Mouse (Mus musculus) stomach, postnatal 0 days (tissue): ENCODE data around the gene Gm13030. TPM values are rescaled to one million over a fixed set of nuclear protein-coding genes. Genes with fewer than 3 reads are reported as not detected.
A peak's percentile ranks its signal among the peaks of the same experiment; 100 is the strongest.

Source experiments
- ATAC-seq: fragments of 200-750 bp; cut with Nextera tagmentation; 2 replicates; pipeline ENCODE4 v1.8.0; 2017; ENCODE audit not compliant: low FRiP score, low TSS enrichment
- DNase-seq: peaks from one replicate; pipeline ENCODE4 v3.0.0-alpha.2; 2016; ENCODE audit warnings: low spot score
- H3K27ac ChIP-seq: fragments of 300-500 bp; sonication (generic); replicated peaks from 2 replicates; pipeline ENCODE4 v1.5.1; 2014; ENCODE audit warnings: mild to moderate bottlenecking, control low read depth
- H3K27me3 ChIP-seq: fragments of 300-500 bp; sonication (generic); 2 replicates; pipeline ENCODE4 v1.6.1; 2014; ENCODE audit warnings: low read length; ENCODE audit not compliant: control insufficient read depth, insufficient read depth
- H3K36me3 ChIP-seq: fragments of 300-500 bp; sonication (generic); 2 replicates; pipeline ENCODE4 v1.6.1; 2014; ENCODE audit warnings: low read length, mixed read lengths; ENCODE audit not compliant: control insufficient read depth, insufficient read depth
- H3K4me1 ChIP-seq: fragments of 300-500 bp; sonication (generic); replicated peaks from 2 replicates; pipeline ENCODE4 v1.6.1; 2014; ENCODE audit warnings: antibody characterized with exemption; ENCODE audit not compliant: control insufficient read depth, insufficient read depth
- H3K4me2 ChIP-seq: fragments of 300-500 bp; sonication (generic); replicated peaks from 2 replicates; pipeline ENCODE4 v1.6.1; 2014; ENCODE audit warnings: low read depth, mild to moderate bottlenecking, control low read depth, moderate library complexity
- H3K4me3 ChIP-seq: fragments of 300-500 bp; sonication (generic); 2 replicates; pipeline ENCODE4 v1.5.1; 2014; ENCODE audit warnings: low read depth, low read length, control low read depth
- H3K9ac ChIP-seq: fragments of 300-500 bp; sonication (generic); 2 replicates; pipeline ENCODE4 v1.6.1; 2014; ENCODE audit warnings: mild to moderate bottlenecking, low read length, control low read depth, mixed read lengths
- H3K9me3 ChIP-seq: fragments of 300-500 bp; sonication (generic); 2 replicates; pipeline ENCODE4 v1.6.1; 2016; ENCODE audit warnings: low read length; ENCODE audit not compliant: control insufficient read depth
- CTCF ChIP-seq: IDR thresholded peaks from 2 replicates; pipeline ENCODE4 v1.5.1; 2016; ENCODE audit warnings: antibody characterized with exemption, low read depth, mild to moderate bottlenecking, moderate library complexity
- EP300 ChIP-seq: optimal IDR thresholded peaks from 2 replicates; pipeline ENCODE3; 2016; ENCODE audit warnings: antibody characterized with exemption
- WGBS: fragments of 180-500 bp; shearing (Covaris S2); extraction: QIAGEN DNeasy Blood & Tissue Kit; methylation state at CpG from one replicate; pipeline ENCODE4 v1.1.7; 2014; 5-methylcytosine and 5-hydroxymethylcytosine counted together
- polyA plus RNA-seq: library from polyadenylated mRNA; unstranded; fragments of >200 nt; fragmentation: Nextera tagmentation; extraction: Ambion mirVana; gene quantifications from 2 replicates; pipeline ENCODE4 v1.2.1, GENCODE M21; 2015

Gene Gm13030
- polyA plus RNA-seq, 1 experiment from 2014 or later = not detected

DNA sequence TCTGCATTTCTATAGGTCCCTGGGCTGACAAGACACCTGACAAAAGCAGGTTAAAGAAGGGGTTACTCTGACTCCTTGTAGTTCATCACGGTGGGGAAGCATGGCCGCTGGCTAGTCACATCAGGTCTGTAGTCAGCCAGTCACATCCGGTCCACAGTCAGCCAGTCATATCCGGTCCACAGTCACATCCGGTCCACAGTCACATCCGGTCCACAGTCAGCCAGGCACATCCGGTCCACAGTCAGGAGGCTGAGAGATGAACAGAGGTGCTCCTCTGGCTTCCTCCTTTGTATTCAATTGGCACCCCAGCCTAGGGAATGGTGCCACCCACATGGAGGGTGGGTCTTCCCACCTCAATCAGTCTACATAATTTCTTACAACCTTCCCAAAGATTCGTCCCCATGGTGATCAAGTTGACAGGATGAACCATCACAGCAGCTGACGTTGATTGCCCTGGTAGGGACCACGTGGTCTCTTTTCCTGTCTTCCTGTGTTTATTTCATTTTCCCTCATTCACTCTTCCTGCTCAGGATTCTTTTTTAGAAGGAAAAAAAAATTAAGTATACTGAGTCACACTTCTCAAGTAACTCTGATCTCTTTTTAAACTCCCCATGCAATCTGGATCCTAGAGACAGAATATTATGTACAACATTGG lies 10.3 kb downstream of the Gm13030 start, which contains the start of gene Pla2g5:
Gene Pla2g5 (minus strand): TSS at position 139 of the 655 bp plus-strand sequence.
- no peak within 1 kb of the TSS for H3K4me2 ChIP-seq
- WGBS = 67% methylated on average over 10 of the region's 10 CpGs
- H3K9me3 ChIP-seq = no peaks in the 10 kb centered on the region

DNA sequence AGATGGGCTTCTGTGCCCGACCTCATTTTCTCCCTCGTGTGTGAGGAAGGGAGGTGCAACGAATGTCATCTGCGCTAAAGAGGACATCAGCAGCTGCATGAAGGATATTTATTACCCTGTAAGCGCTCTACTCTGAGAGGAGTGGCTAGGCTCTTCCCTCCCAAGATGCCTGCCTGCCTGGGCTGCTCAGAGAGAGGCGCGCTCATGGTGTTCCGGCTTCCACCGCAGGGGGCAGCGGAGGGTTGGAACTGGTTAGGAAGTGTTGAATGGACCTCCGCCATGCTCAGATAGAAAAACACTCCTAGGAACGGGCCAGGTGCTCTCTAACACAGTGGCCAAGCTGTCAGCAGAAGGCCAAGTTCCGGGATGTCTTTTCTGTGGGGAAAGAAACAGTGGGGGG lies 14.0 kb downstream of the Gm13030 start:
- H3K4me3 ChIP-seq = no peak overlapping the region
- ATAC-seq (peak; percentile 80), DNase-seq (peak; percentile 88)
- no peaks in the 10 kb centered on the region for H3K4me1 ChIP-seq
- no peak overlapping the region for H3K27ac ChIP-seq
- H3K9ac ChIP-seq = no peak overlapping the region
- H3K36me3 ChIP-seq = no peaks in the 10 kb centered on the region
- WGBS = 5% methylated on average over 13 of the region's 13 CpGs
- TF ChIP-seq EP300 (no peak), CTCF (peak; percentile 78)
- H3K4me2 ChIP-seq = no peak overlapping the region
- H3K27me3 ChIP-seq = no peaks in the 10 kb centered on the region
- no peaks in the 10 kb centered on the region for H3K9me3 ChIP-seq

More for the DNA sequence above, 10.3 kb downstream of the Gm13030 start, which contains the start of gene Pla2g5:
- DNase-seq = no peak
- Histone ChIP-seq H3K36me3 (no peaks in the 10 kb centered on the region), H3K4me3 (no peak within 1 kb of the TSS), H3K9ac (no peak within 1 kb of the TSS), H3K27ac (no peak within 1 kb of the TSS), H3K27me3 (no peaks in the 10 kb centered on the region), H3K4me1 (no peaks in the 10 kb centered on the region)
- no peak for ATAC-seq
- TF ChIP-seq CTCF = no peak
- no peak for TF ChIP-seq EP300

DNA sequence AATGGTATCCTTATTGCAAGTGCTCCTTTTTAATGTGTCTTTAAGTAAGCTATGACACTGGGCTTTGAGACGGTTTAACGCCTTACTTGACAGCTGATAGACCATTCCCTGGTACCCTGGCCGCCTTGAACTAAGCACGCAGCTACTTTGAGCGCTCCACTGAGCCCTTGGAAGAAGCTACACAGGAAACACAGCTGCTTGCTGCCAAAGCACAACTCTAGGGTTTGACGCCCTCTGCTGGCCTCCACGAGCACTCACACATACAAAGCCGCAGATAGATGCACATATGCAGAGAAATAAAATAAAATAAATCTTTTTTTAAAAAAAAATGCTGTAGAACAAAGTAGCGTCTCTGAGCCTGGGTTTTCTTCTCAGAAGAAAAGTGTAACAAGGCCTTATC lies 14.5 kb downstream of the Gm13030 start:
- DNase-seq (no peak), ATAC-seq (no peak)
- TF ChIP-seq CTCF (peak; percentile 67), EP300 (no peak)
- no peak overlapping the region for H3K4me2 ChIP-seq
- no peaks in the 10 kb centered on the region for H3K4me1 ChIP-seq
- 26% methylated on average over 9 of the region's 9 CpGs for WGBS
- H3K9ac ChIP-seq = no peak overlapping the region
- no peaks in the 10 kb centered on the region for H3K36me3 ChIP-seq
- H3K9me3 ChIP-seq = no peaks in the 10 kb centered on the region
- H3K27me3 ChIP-seq = no peaks in the 10 kb centered on the region
- H3K4me3 ChIP-seq = no peak overlapping the region
- no peak overlapping the region for H3K27ac ChIP-seq

GRCm38 (mm10) chr4:138858446-138858845 lies 15.3 kb downstream of the Gm13030 start:
- H3K9me3 ChIP-seq = no peaks in the 10 kb centered on the region
- no peaks in the 10 kb centered on the region for H3K27me3 ChIP-seq
- WGBS = 79% methylated on average over 15 of the region's 15 CpGs
- H3K27ac ChIP-seq = no peak overlapping the region
- no peaks in the 10 kb centered on the region for H3K36me3 ChIP-seq
- no peaks in the 10 kb centered on the region for H3K4me1 ChIP-seq
- no peak overlapping the region for H3K9ac ChIP-seq
- TF ChIP-seq EP300 (no peak), CTCF (no peak)
- ATAC-seq (no peak), DNase-seq (no peak)
- H3K4me2 ChIP-seq = no peak overlapping the region
- H3K4me3 ChIP-seq = no peak overlapping the region

GRCm38 (mm10) chr4:138857576-138857975 lies 16.2 kb downstream of the Gm13030 start:
- no peaks in the 10 kb centered on the region for H3K36me3 ChIP-seq
- no peak overlapping the region for H3K4me3 ChIP-seq
- no peak overlapping the region for H3K9ac ChIP-seq
- H3K27ac ChIP-seq = no peak overlapping the region
- H3K4me2 ChIP-seq = no peak overlapping the region
- ATAC-seq (no peak), DNase-seq (no peak)
- H3K9me3 ChIP-seq = no peaks in the 10 kb centered on the region
- TF ChIP-seq EP300 (no peak), CTCF (no peak)
- H3K27me3 ChIP-seq = no peaks in the 10 kb centered on the region
- no peaks in the 10 kb centered on the region for H3K4me1 ChIP-seq
- WGBS = 82% methylated on average over 10 of the region's 10 CpGs

DNA sequence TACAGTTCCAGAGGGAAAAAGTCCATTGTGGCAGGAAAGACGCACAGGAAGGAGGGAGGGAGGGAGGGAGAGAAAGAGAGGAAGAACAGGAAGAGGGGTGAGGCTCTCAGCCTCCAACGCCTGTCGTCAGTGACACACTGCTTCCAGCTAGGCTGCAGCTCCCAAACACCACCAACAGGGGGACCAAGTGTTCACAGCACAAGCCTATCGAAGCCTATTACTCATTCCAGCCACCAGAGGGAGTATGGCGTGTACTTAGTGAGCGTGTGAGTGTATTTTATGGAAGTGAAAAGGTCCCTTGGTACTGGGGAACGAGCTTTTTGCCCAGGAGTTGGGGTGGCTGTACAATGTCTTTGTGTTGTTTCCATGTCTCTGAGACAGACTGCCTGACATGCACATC lies 17.3 kb downstream of the Gm13030 start:
- Histone ChIP-seq H3K9ac (no peak overlapping the region), H3K27me3 (no peaks in the 10 kb centered on the region), H3K4me3 (no peak overlapping the region), H3K9me3 (no peaks in the 10 kb centered on the region), H3K4me2 (no peak overlapping the region), H3K36me3 (no peaks in the 10 kb centered on the region), H3K4me1 (no peaks in the 10 kb centered on the region), H3K27ac (no peak overlapping the region)
- 22% methylated on average over 7 of the region's 7 CpGs for WGBS
- DNase-seq (peak; percentile 82), ATAC-seq (peak; percentile 19; the same call in 1 of the 2 replicates)
- TF ChIP-seq EP300 (no peak), CTCF (peak; percentile 99)
